Mouse (Mus musculus) heart, adult 2 months (tissue): ENCODE measurements around the gene Faf1. TPM values are rescaled to one million over a fixed set of nuclear protein-coding genes. Genes with fewer than 3 reads are reported as not detected.

Experiments
- DNase-seq, 2 experiments: peaks; one replicate each; pipeline ENCODE4 v3.0.0; 2021
- H3K27ac ChIP-seq: fragments of 200-600 bp; 2 replicates; pipeline ENCODE4 v1.8.1; 2022
- H3K27me3 ChIP-seq: fragments of 200-500 bp; 2 replicates; pipeline ENCODE4 v1.6.1; 2012; ENCODE audit warnings: mild to moderate bottlenecking, low read length, inconsistent platforms, mixed read lengths; ENCODE audit not compliant: control insufficient read depth, insufficient read depth
- H3K36me3 ChIP-seq: fragments of 200-500 bp; 2 replicates; pipeline ENCODE4 v1.6.1; 2012; ENCODE audit warnings: low read length, inconsistent platforms; ENCODE audit not compliant: control insufficient read depth, insufficient read depth
- H3K4me1 ChIP-seq: fragments of 200-500 bp; 2 replicates; pipeline ENCODE4 v1.6.1; 2011; ENCODE audit warnings: low read length; ENCODE audit not compliant: control insufficient read depth, insufficient read depth
- H3K4me3 ChIP-seq: fragments of 200-600 bp; 2 replicates; pipeline ENCODE4 v1.8.1; 2022
- H3K79me2 ChIP-seq: fragments of 200-500 bp; replicated peaks from 2 replicates; pipeline ENCODE4 v1.6.1; 2012; ENCODE audit warnings: mild to moderate bottlenecking, inconsistent platforms, low read length, moderate library complexity, mixed read lengths; ENCODE audit not compliant: control insufficient read depth, insufficient read depth
- H3K9ac ChIP-seq: fragments of 200-500 bp; 2 replicates; pipeline ENCODE4 v1.6.1; 2012; ENCODE audit warnings: low read depth, mild to moderate bottlenecking, control low read depth, inconsistent platforms, low read length, mixed read lengths
- CTCF ChIP-seq: fragments of 200-600 bp; IDR thresholded peaks from 2 replicates; pipeline ENCODE4 v1.8.1; 2022; ENCODE audit warnings: antibody characterized with exemption, mild to moderate bottlenecking, moderate library complexity
- EP300 ChIP-seq: fragments of 200-500 bp; IDR thresholded peaks from 2 replicates; pipeline ENCODE4 v1.6.1; 2011; ENCODE audit warnings: low read depth, low read length, control low read depth; ENCODE audit not compliant: insufficient read depth
- POLR2A ChIP-seq: fragments of 200-500 bp; IDR thresholded peaks from 2 replicates; pipeline ENCODE4 v1.6.1; 2011; ENCODE audit warnings: mild to moderate bottlenecking, low read depth, low read length, control low read depth; ENCODE audit not compliant: insufficient read depth
- WGBS: fragments of 180-500 bp; shearing (Covaris S2); methylation state at CpG from one replicate; pipeline ENCODE4 v1.1.7; 2018; 5-methylcytosine and 5-hydroxymethylcytosine counted together
- intact Hi-C: fragments of 180-260 bp; cut with DNase I; formaldehyde crosslinking; loops from one replicate; pipeline ENCODE4 v1.15.1; 2025
- polyA plus RNA-seq: library from polyadenylated mRNA; depleted of rRNA; stranded (reverse); fragments of >200 nt; gene quantifications from 2 replicates; pipeline ENCODE4 v1.2.3, GENCODE M21; 2012
- total RNA-seq, 2 experiments: library from RNA; stranded (reverse); gene quantifications; 2 replicates each; pipeline ENCODE4 v1.2.3; 2021

Faf1 gene
- total and polyA plus RNA-seq, 3 experiments, result 9.6 to 46.0 (median 37.1) TPM

DNA sequence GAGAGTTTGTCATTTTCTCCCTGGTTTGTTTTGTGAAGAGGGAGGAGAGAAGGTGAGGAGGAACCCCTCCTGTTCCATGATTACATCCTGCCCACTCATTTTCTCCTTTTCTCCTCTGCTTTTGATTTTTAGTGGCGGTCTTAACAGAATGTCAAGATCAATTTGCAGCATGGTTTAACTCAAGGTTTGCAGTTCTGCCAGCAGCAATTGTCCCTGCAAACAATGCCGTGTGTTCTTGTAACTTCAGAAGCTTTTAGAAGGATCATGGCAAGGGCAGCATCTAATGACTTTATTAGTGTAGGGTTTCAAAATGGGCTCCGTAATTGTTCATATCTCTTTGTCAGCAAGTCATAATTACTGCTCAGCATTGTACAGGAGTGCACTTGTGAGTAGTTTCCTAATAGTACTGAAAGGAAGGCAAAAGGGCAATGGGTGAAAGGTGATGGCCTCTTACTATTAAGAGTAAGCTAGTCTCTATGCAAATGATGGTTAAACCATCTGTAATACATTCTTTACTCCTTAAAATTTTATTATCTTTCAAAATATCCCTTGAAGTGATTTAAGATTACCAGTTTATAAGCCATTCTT lies 192.6 kb downstream of the Faf1 start:
- H3K4me3 ChIP-seq, result no peak overlapping the region
- intact Hi-C loops, result no loop called here
- DNase-seq, result no peak
- H3K4me1 ChIP-seq, result no peaks in the 10 kb centered on the region
- no peaks in the 10 kb centered on the region; the same call in 1 of the 2 replicates for H3K36me3 ChIP-seq
- no peak overlapping the region for H3K9ac ChIP-seq
- no peak for TF ChIP-seq CTCF
- no peak for TF ChIP-seq POLR2A
- TF ChIP-seq EP300, result no peak
- H3K27me3 ChIP-seq, result no peaks in the 10 kb centered on the region
- H3K79me2 ChIP-seq, result no peaks in the 10 kb centered on the region
- no peak overlapping the region for H3K27ac ChIP-seq
- 86% methylated on average over 3 of the region's 3 CpGs for WGBS

DNA sequence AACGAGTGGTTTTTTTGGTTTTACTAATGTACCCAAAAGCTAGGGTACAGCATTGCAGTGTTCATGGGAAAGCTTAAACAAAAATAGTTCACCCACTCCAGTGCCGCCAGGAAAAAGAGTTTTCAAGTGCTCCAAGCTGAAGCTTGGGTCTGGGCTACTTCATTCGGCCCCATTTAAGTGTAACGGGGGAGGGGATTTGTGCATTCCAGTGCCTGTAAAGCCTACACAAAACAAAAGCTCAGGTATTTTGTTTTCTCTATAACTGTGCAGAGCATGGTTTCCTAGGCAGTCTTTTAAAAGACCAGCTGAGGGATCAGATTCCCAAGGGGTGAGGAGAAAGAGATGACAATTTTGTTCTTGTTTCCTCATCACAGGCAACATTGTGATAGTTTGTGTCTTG lies 207.9 kb downstream of the Faf1 start:
- WGBS, result 79% methylated on average over 4 of the region's 4 CpGs
- no peak for DNase-seq
- Histone ChIP-seq H3K9ac (no peak overlapping the region), H3K36me3 (no peaks in the 10 kb centered on the region), H3K27me3 (no peaks in the 10 kb centered on the region), H3K27ac (no peak overlapping the region), H3K79me2 (no peaks in the 10 kb centered on the region), H3K4me3 (no peak overlapping the region), H3K4me1 (no peaks in the 10 kb centered on the region)
- no peak for TF ChIP-seq CTCF
- TF ChIP-seq EP300, result no peak
- no peak for TF ChIP-seq POLR2A
- intact Hi-C loops, result no loop called here

DNA sequence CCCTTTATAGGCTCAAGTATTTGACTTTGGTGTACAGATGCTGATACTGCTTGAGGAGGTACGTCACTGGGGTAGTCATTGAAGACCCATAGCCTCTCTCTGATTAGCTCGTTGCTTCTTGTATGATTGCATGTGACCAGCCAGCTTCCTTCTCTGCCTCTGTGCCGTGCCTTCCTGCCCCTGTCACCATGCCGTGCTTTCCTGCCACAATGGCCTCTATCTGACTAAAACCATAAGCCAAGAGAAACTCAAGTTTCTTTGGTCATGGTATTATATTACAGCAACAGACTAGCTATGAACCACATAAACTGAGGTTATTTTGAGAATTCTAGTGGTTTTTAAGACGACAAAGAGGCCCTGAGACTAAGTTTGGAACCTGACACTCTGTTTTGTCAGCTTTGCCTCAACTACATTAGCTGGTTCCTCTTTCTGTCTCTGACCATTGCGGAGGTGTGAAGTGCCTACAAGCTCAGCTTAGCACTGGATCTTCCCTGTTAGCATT lies 211.5 kb downstream of the Faf1 start:
- H3K36me3 ChIP-seq, result no peaks in the 10 kb centered on the region; the same call in 1 of the 2 replicates
- no peaks in the 10 kb centered on the region for H3K4me1 ChIP-seq
- H3K9ac ChIP-seq, result no peak overlapping the region
- intact Hi-C loops, result no loop called here
- no peaks in the 10 kb centered on the region for H3K79me2 ChIP-seq
- WGBS, result 91% methylated on average over 6 of the region's 6 CpGs
- H3K27ac ChIP-seq, result no peak overlapping the region
- no peak for DNase-seq
- H3K4me3 ChIP-seq, result no peak overlapping the region
- TF ChIP-seq CTCF, result no peak
- no peak for TF ChIP-seq POLR2A
- no peak for TF ChIP-seq EP300
- H3K27me3 ChIP-seq, result no peaks in the 10 kb centered on the region

DNA sequence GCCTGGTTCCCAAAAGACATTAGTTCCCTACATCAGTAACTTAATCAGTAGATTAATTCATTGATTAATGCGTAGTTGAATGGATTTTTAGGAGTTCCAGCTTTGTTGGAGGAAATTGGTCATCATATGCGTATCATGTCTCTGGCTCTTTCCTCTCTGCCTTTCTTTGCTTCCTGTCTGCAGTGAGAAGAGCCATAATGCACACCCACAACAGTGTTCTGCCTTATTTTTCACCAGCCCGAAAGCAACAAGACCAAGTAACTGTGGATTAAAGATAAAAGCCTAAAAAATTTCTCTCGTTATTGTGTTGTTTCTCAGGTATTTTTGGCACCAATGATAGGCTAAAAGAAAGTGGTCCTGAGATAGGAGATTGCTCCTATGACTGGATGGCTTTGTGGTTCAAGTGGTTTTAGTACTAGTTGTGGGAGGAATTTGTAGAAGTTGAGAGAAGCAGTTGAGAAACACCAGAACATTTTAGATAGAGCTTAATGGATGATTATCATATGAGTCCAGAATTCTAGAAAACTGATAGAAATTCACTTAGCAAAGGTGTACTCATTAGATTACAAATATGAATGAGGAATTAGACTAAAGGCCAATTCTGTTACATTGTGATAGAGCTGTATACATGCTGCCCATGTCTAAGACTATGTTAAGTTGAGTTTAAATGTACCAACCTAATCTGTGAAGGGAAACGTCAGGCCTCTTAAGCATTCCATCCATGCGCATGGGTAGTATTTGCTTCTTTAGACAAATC lies 221.6 kb downstream of the Faf1 start:
- Histone ChIP-seq H3K79me2 (no peaks in the 10 kb centered on the region), H3K27ac (no peak overlapping the region), H3K9ac (no peak overlapping the region), H3K4me1 (no peaks in the 10 kb centered on the region; the same call in 1 of the 2 replicates), H3K36me3 (no peaks in the 10 kb centered on the region; the same call in 1 of the 2 replicates), H3K27me3 (no peaks in the 10 kb centered on the region), H3K4me3 (no peak overlapping the region)
- WGBS, result 88% methylated on average over 6 of the region's 6 CpGs
- intact Hi-C loops, result no loop called here
- DNase-seq, result no peak
- no peak for TF ChIP-seq POLR2A
- no peak for TF ChIP-seq CTCF
- no peak for TF ChIP-seq EP300

DNA sequence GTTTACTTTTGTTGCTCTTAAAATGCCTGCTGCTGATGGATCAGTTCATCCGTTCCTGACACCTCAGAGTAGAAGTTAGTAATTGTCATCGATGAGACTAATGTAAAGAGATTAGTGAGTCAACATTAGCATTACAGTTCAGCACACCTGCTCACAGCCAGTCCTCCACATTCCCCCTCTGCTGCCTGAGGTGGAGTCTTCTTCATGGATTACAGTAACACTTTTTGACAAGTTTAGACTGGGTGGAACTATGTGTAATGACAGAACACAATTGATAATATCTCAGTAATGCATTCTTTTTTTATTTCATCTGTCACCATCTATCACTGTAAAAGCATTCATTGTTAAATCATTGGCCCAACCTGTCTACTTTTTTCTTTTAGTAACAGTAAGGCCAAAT lies 224.7 kb downstream of the Faf1 start:
- H3K36me3 ChIP-seq, result no peaks in the 10 kb centered on the region; the same call in 1 of the 2 replicates
- H3K27me3 ChIP-seq, result no peaks in the 10 kb centered on the region
- DNase-seq, result no peak
- 91% methylated on average over 2 of the region's 2 CpGs for WGBS
- no peaks in the 10 kb centered on the region for H3K79me2 ChIP-seq
- no peaks in the 10 kb centered on the region; the same call in 1 of the 2 replicates for H3K4me1 ChIP-seq
- H3K4me3 ChIP-seq, result no peak overlapping the region
- no peak overlapping the region for H3K9ac ChIP-seq
- TF ChIP-seq EP300 (no peak), POLR2A (no peak), CTCF (no peak)
- intact Hi-C loops, result no loop called here
- H3K27ac ChIP-seq, result no peak overlapping the region

DNA sequence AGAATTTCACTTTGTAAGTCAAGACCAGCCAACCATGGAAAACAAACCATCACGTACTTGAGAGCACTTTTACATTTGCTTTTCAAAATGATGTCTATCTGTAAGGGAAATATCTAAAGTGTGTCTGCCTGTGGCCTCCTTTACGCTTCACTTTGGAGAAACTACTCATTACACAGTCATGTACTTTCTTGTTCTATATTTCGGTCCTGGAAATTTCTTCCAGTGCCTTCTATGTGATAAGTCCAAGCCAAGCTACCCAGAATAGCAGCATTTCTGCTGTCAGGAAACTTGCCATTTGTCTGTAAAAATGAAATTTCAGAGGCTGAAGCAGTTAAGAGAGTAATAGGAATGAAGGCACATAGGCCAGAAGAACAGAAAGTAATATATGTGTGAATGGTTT lies 228.1 kb downstream of the Faf1 start:
- TF ChIP-seq CTCF, result no peak
- no peak for TF ChIP-seq POLR2A
- TF ChIP-seq EP300, result no peak

More for the DNA sequence above, 228.1 kb downstream of the Faf1 start:
- no peaks in the 10 kb centered on the region; the same call in 1 of the 2 replicates for H3K4me1 ChIP-seq
- H3K36me3 ChIP-seq, result peaks cover 4% of the 10 kb centered on the region
- H3K79me2 ChIP-seq, result no peaks in the 10 kb centered on the region
- no peak overlapping the region for H3K27ac ChIP-seq
- intact Hi-C loops, result no loop called here
- H3K27me3 ChIP-seq, result no peaks in the 10 kb centered on the region
- DNase-seq, result no peak
- no peak overlapping the region for H3K4me3 ChIP-seq
- no peak overlapping the region for H3K9ac ChIP-seq
- 84% methylated on average over 3 of the region's 3 CpGs for WGBS
